Mouse (Mus musculus) CH12.LX (cell line): ENCODE results near the gene Ascl1. TPM values are rescaled to one million over a fixed set of nuclear protein-coding genes. Genes with fewer than 3 reads are reported as not detected.
A peak's percentile ranks its signal among the peaks of the same experiment; 100 is the strongest.

Experiments used
- DNase-seq: peaks from one replicate; pipeline ENCODE4 v3.0.0-alpha.2; 2013; ENCODE audit errors: extremely low read depth
- H3K27ac ChIP-seq: 2 replicates; pipeline ENCODE4 v1.5.1; 2012; ENCODE audit warnings: low read depth, mild to moderate bottlenecking, control low read depth, moderate library complexity; ENCODE audit not compliant: insufficient read depth
- H3K27me3 ChIP-seq: replicated peaks from 2 replicates; pipeline ENCODE3; 2012; ENCODE audit warnings: inconsistent platforms
- H3K36me3 ChIP-seq, 2 experiments: replicated peaks in 1 of 2; 2 replicates each; pipeline versions ENCODE3 to v1.6.1; 2012; ENCODE audit warnings: inconsistent platforms in 1 of 2, low read length in 1 of 2, mild to moderate bottlenecking in 1 of 2, mixed read lengths in 1 of 2, moderate library complexity in 1 of 2; ENCODE audit not compliant: control insufficient read depth in 1 of 2, insufficient read depth in 1 of 2
- H3K4me1 ChIP-seq, 2 experiments: 2 replicates each; pipeline ENCODE4 v1.6.1; 2012; ENCODE audit warnings: inconsistent platforms in 1 of 2, moderate library complexity in 1 of 2; ENCODE audit not compliant: insufficient read depth in 2 of 2, control insufficient read depth in 1 of 2
- H3K4me2 ChIP-seq: 2 replicates; pipeline ENCODE4 v1.6.1; 2012; ENCODE audit warnings: low read depth, mild to moderate bottlenecking, control low read depth; ENCODE audit not compliant: poor library complexity, insufficient read depth, severe bottlenecking
- H3K4me3 ChIP-seq, 3 experiments: fragments of 150-350 bp in 1 of 3; sonication (generic) in 1 of 3; replicated peaks in 1 of 3; 2 replicates each; pipeline versions ENCODE3 to v1.5.1; 2011 to 2012; ENCODE audit warnings: low read depth in 2 of 3, low read length in 2 of 3, mild to moderate bottlenecking in 2 of 3, moderate library complexity in 2 of 3, control low read depth in 1 of 3, improper control_type of control experiment in 1 of 3, inconsistent platforms in 1 of 3, mixed read lengths in 1 of 3; ENCODE audit not compliant: poor library complexity in 1 of 3
- H3K79me2 ChIP-seq: replicated peaks from 2 replicates; pipeline ENCODE4 v1.6.1; 2012; ENCODE audit warnings: mild to moderate bottlenecking, moderate library complexity; ENCODE audit not compliant: control insufficient read depth, poor library complexity, insufficient read depth, severe bottlenecking; ENCODE audit errors: extremely low read depth
- H3K9ac ChIP-seq: 2 replicates; pipeline ENCODE4 v1.6.1; 2012; ENCODE audit warnings: low read depth, mild to moderate bottlenecking, control low read depth, moderate library complexity; ENCODE audit not compliant: insufficient read depth
- H3K9me3 ChIP-seq: replicated peaks from 2 replicates; pipeline ENCODE3; 2012; ENCODE audit warnings: low read length, inconsistent platforms, mixed read lengths
- CHD1 ChIP-seq: IDR thresholded peaks from 2 replicates; pipeline ENCODE4 v1.6.1; 2012; ENCODE audit warnings: low read depth, low read length, improper control_type of control experiment, inconsistent platforms
- CHD2 ChIP-seq: IDR thresholded peaks from 2 replicates; pipeline ENCODE4 v1.6.1; 2011; ENCODE audit warnings: low read length, improper control_type of control experiment
- ELF1 ChIP-seq: IDR thresholded peaks from 2 replicates; pipeline ENCODE4 v1.6.1; 2014; ENCODE audit warnings: low read depth, mild to moderate bottlenecking, inconsistent platforms, low read length, improper control_type of control experiment
- EP300 ChIP-seq: IDR thresholded peaks from 2 replicates; pipeline ENCODE4 v1.6.1; 2011; ENCODE audit warnings: low read length, improper control_type of control experiment
- ETS1 ChIP-seq: conservative IDR thresholded peaks from 2 replicates; pipeline ENCODE4 v1.6.1; 2012; ENCODE audit warnings: low read depth, mild to moderate bottlenecking, inconsistent platforms, low read length, improper control_type of control experiment, moderate library complexity
- KAT2A ChIP-seq: IDR thresholded peaks from 2 replicates; pipeline ENCODE4 v1.6.1; 2012; ENCODE audit warnings: low read length, improper control_type of control experiment, inconsistent platforms; ENCODE audit not compliant: insufficient replicate concordance
- MAFK ChIP-seq: IDR thresholded peaks from 2 replicates; pipeline ENCODE4 v1.6.1; 2011; ENCODE audit warnings: low read length, improper control_type of control experiment; ENCODE audit not compliant: insufficient replicate concordance
- MEF2A ChIP-seq: IDR thresholded peaks from 2 replicates; pipeline ENCODE4 v1.6.1; 2014; ENCODE audit warnings: low read depth, mild to moderate bottlenecking, inconsistent platforms, low read length, improper control_type of control experiment, borderline replicate concordance
- MYC ChIP-seq: IDR thresholded peaks from 2 replicates; pipeline ENCODE4 v1.6.1; 2011; ENCODE audit warnings: low read depth, mild to moderate bottlenecking, improper control_type of control experiment, low read length
- NELFE ChIP-seq: IDR thresholded peaks from 2 replicates; pipeline ENCODE4 v1.6.1; 2011; ENCODE audit warnings: low read depth, low read length, improper control_type of control experiment
- PAX5 ChIP-seq: IDR thresholded peaks from 2 replicates; pipeline ENCODE4 v1.6.1; 2012; ENCODE audit warnings: low read length, inconsistent platforms, mixed read lengths
- POLR2AphosphoS2 ChIP-seq: IDR thresholded peaks from 2 replicates; pipeline ENCODE4 v1.6.1; 2011; ENCODE audit warnings: low read depth, low read length, improper control_type of control experiment
- RAD21 ChIP-seq: IDR thresholded peaks from 2 replicates; pipeline ENCODE4 v1.6.1; 2011; ENCODE audit warnings: low read depth, mild to moderate bottlenecking, low read length, improper control_type of control experiment, moderate library complexity
- SMC3 ChIP-seq: IDR thresholded peaks from 2 replicates; pipeline ENCODE4 v1.6.1; 2011; ENCODE audit warnings: low read depth, low read length, improper control_type of control experiment
- TBP ChIP-seq: conservative IDR thresholded peaks from 2 replicates; pipeline ENCODE4 v1.6.1; 2011; ENCODE audit warnings: low read depth, low read length, improper control_type of control experiment
- TCF12 ChIP-seq: IDR thresholded peaks from 2 replicates; pipeline ENCODE4 v1.6.1; 2014; ENCODE audit warnings: low read depth, mild to moderate bottlenecking, inconsistent platforms, low read length, improper control_type of control experiment
- UBTF ChIP-seq: IDR thresholded peaks from 2 replicates; pipeline ENCODE4 v1.6.1; 2012; ENCODE audit warnings: low read depth, mild to moderate bottlenecking, inconsistent platforms, low read length, improper control_type of control experiment, moderate library complexity
- dilution Hi-C: fragments of 300-500 bp; cut with MboI; formaldehyde crosslinking; loops from 2 replicates; pipeline ENCODE4 v1.14.3; 2020; ENCODE audit warnings: low sequenced_read_pairs; ENCODE audit not compliant: extremely low pct_unique_long_range_greater_than_20kb, extremely low pct_ligation_motif_present
- in situ Hi-C: fragments of 300-500 bp; cut with MboI; formaldehyde crosslinking; loops from 3 replicates; pipeline ENCODE4 v1.14.3; 2019; ENCODE audit warnings: low sequenced_read_pairs, low pct_ligation_motif_present, low pct_unique_long_range_greater_than_20kb, mixed read lengths
- polyA plus RNA-seq: library from polyadenylated mRNA; unstranded; fragments of >175 nt; gene quantifications from 2 replicates; pipeline ENCODE4 v1.2.1, GENCODE M21; 2012; ENCODE audit warnings: low read depth; ENCODE audit not compliant: insufficient read length
- total RNA-seq, 2 experiments: library from RNA; depleted of rRNA; stranded (reverse); fragments of 300-350 nt in 1 of 2; fragments of >200 nt in 1 of 2; gene quantifications; 2 replicates each; pipeline ENCODE4 v1.2.3; 2012 to 2014

The Ascl1 gene
- total and polyA plus RNA-seq, 3 experiments: not detected

- peak; percentile 58 for DNase-seq
- no peak overlapping the region for H3K9ac ChIP-seq
- H3K9me3 ChIP-seq: no peaks in the 10 kb centered on the region
- no peak overlapping the region for H3K27ac ChIP-seq
- no peak overlapping the region for H3K4me3 ChIP-seq
- no peaks in the 10 kb centered on the region for H3K27me3 ChIP-seq
- peaks cover 5 to 9% of the 10 kb centered on the region in 2 experiments; a peak in 3 of 4 replicates for H3K4me1 ChIP-seq
- dilution Hi-C loops: no loop called here
- in situ Hi-C loops: no loop called here
- no peaks in the 10 kb centered on the region for H3K79me2 ChIP-seq
- no peaks in the 10 kb centered on the region for H3K36me3 ChIP-seq
- no peak overlapping the region for H3K4me2 ChIP-seq
- TF ChIP-seq MYC: 0 out of 2 replicates have a peak, but pooled peaks have one; percentile 51
- TF ChIP-seq ETS1: no peak
- TF ChIP-seq, all 38 proteins: peak for 1
Observed at GRCm38 (mm10) chr10:87450777-87451176, 42.7 kb downstream of the Ascl1 start.

DNA sequence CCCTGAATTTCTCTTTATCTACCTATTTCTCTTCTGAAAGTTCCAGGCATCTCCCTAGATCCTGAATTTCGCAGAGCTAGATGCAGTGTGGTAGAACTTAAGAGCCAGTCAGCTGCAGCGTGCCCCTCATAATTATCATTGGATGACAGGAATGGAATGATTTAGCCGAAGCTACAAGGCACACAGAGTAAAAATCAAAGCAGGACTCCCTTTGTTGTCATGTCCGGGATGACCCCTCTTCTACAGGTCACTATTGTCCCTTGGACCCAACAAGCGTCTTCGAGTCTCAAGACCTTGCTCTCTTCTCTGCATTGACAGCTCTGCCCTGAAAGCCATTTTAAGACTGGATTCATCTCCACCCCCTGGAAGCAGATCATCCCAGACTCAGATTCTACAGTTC is 44.1 kb downstream of the Ascl1 start:
- H3K27ac ChIP-seq: no peak overlapping the region
- H3K4me1 ChIP-seq: peaks cover 5 to 9% of the 10 kb centered on the region in 2 experiments; a peak in 3 of 4 replicates
- H3K27me3 ChIP-seq: no peaks in the 10 kb centered on the region
- in situ Hi-C loops: no loop called here
- TF ChIP-seq EP300 (no peak), POLR2AphosphoS2 (no peak), NELFE (no peak), TCF12 (no peak), CHD1 (no peak), RAD21 (no peak), PAX5 (no peak), TBP (no peak), SMC3 (no peak), ETS1 (no peak), CHD2 (no peak)
- TF ChIP-seq, all 38 proteins: peak for 0
- Histone ChIP-seq H3K36me3 (no peaks in the 10 kb centered on the region), H3K79me2 (no peaks in the 10 kb centered on the region), H3K4me2 (no peak overlapping the region), H3K9me3 (no peaks in the 10 kb centered on the region), H3K4me3 (no peak overlapping the region), H3K9ac (no peak overlapping the region)
- no peak for DNase-seq
- dilution Hi-C loops: no loop called here

DNA sequence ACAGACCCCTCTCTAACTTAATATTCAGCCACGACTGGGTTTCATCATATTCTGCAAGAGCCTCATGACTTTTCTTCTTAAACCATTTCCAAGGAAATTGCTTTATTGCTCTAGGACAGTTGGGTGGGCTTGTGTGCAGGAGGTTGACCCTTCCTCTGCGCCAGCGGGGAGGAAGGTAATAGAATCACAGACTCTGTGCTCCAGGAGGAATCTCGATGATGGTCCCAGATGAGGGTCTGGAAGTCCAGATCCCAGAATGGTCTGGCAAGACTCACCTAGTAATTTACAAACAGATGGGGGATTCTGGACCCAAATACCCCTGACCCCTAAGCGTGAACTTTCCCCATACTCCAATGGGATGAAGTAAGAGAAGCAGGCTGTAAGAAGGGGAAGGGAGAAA is 45.2 kb downstream of the Ascl1 start:
- TF ChIP-seq EP300: no peak
- no peak for TF ChIP-seq CHD2
- TF ChIP-seq KAT2A: no peak
- TF ChIP-seq TCF12: no peak
- TF ChIP-seq MAFK: no peak
- TF ChIP-seq PAX5: no peak
- no peak for TF ChIP-seq MEF2A
- no peak for TF ChIP-seq ELF1
- no peak for TF ChIP-seq ETS1
- no peak for TF ChIP-seq RAD21
- no peak for TF ChIP-seq UBTF
- H3K4me3 ChIP-seq: no peak overlapping the region
- DNase-seq: no peak
- H3K27me3 ChIP-seq: no peaks in the 10 kb centered on the region
- H3K36me3 ChIP-seq: no peaks in the 10 kb centered on the region
- no peak overlapping the region for H3K27ac ChIP-seq
- peaks cover 5 to 9% of the 10 kb centered on the region in 2 experiments; a peak in 3 of 4 replicates for H3K4me1 ChIP-seq
- no peaks in the 10 kb centered on the region for H3K9me3 ChIP-seq
- no peak overlapping the region for H3K9ac ChIP-seq
- in situ Hi-C loops (no loop called here), dilution Hi-C loops (no loop called here)
- no peaks in the 10 kb centered on the region for H3K79me2 ChIP-seq
- H3K4me2 ChIP-seq: no peak overlapping the region
